Mouse (Mus musculus): ENCODE measurements around the gene A730049H05Rik.

Gene A730049H05Rik

GRCm38 (mm10) chr6:92831106-92831505 is 14.8 kb downstream of the A730049H05Rik start:
- no peak for DNase-seq

GRCm38 (mm10) chr6:92842000-92842399 is 25.7 kb downstream of the A730049H05Rik start:
- DNase-seq = no peak

GRCm38 (mm10) chr6:92843474-92843873 is 27.2 kb downstream of the A730049H05Rik start:
- no peak for DNase-seq

- no peak for DNase-seq
Measured at GRCm38 (mm10) chr6:92845898-92846297, 29.6 kb downstream of the A730049H05Rik start.

GRCm38 (mm10) chr6:92846614-92847013 is 30.3 kb downstream of the A730049H05Rik start:
- no peak for DNase-seq

GRCm38 (mm10) chr6:92849208-92849607 is 32.9 kb downstream of the A730049H05Rik start:
- DNase-seq = no peak

- DNase-seq = peak; percentile 78
Measured at GRCm38 (mm10) chr6:92850250-92850649, 34.0 kb downstream of the A730049H05Rik start.

GRCm38 (mm10) chr6:92854873-92855272 is 38.6 kb downstream of the A730049H05Rik start:
- no peak for DNase-seq

- no peak for DNase-seq
Measured at GRCm38 (mm10) chr6:92857761-92858160, 41.5 kb downstream of the A730049H05Rik start.

GRCm38 (mm10) chr6:92858721-92859510 is 42.6 kb downstream of the A730049H05Rik start:
- DNase-seq = peak; percentile 35

- no peak for DNase-seq
Measured at GRCm38 (mm10) chr6:92860285-92860912, 44.1 kb downstream of the A730049H05Rik start.

- no peak for DNase-seq
Measured at GRCm38 (mm10) chr6:92862599-92862998, 46.3 kb downstream of the A730049H05Rik start.

- peak; percentile 70 for DNase-seq
Measured at GRCm38 (mm10) chr6:92869089-92869581, 52.9 kb downstream of the A730049H05Rik start, which contains the start of gene Gm15737. Gene Gm15737 (plus strand): TSS chr6:92869357.

GRCm38 (mm10) chr6:92869582-92870219 is 53.4 kb downstream of the A730049H05Rik start:
- peak; percentile 35 for DNase-seq

GRCm38 (mm10) chr6:92871813-92872212 is 55.5 kb downstream of the A730049H05Rik start:
- DNase-seq = no peak

- no peak for DNase-seq
Measured at GRCm38 (mm10) chr6:92872766-92873165, 56.5 kb downstream of the A730049H05Rik start.

- DNase-seq = no peak
Measured at GRCm38 (mm10) chr6:92874854-92875253, 58.6 kb downstream of the A730049H05Rik start.

- no peak for DNase-seq
Measured at GRCm38 (mm10) chr6:92875340-92875739, 59.1 kb downstream of the A730049H05Rik start.

- DNase-seq = no peak
Measured at GRCm38 (mm10) chr6:92876121-92876520, 59.8 kb downstream of the A730049H05Rik start.

GRCm38 (mm10) chr6:92877236-92877635 is 61.0 kb downstream of the A730049H05Rik start:
- DNase-seq = no peak

- no peak for DNase-seq
Measured at GRCm38 (mm10) chr6:92878771-92879170, 62.5 kb downstream of the A730049H05Rik start.

- no peak for DNase-seq
Measured at GRCm38 (mm10) chr6:92879700-92880265, 63.5 kb downstream of the A730049H05Rik start.

- peak; percentile 36 for DNase-seq
Measured at GRCm38 (mm10) chr6:92882446-92882845, 66.2 kb downstream of the A730049H05Rik start.
